Mouse (Mus musculus): ENCODE data around the gene Cuedc1. TPM values are rescaled to one million over a fixed set of nuclear protein-coding genes. Genes with fewer than 3 reads are reported as not detected.

The Cuedc1 gene
- total and polyA plus RNA-seq, 3 experiments, result 1.0 to 4.8 TPM; not detected in 1

- peaks cover 0 to 36% of the 10 kb centered on the region in 2 experiments; a peak in 2 of 4 replicates for H3K36me3 ChIP-seq (ENCODE audit: control insufficient read depth in 1 of 2, insufficient read depth in 2 of 2, low read length in 2 of 2)
- TF ChIP-seq SIN3A (IDR thresholded peaks at IDR 0.05; ENCODE audit: low read length), result no peak
- no peak for TF ChIP-seq MYB (IDR thresholded peaks at IDR 0.05; ENCODE audit: low read depth, low read length)
- H3K79me2 ChIP-seq (ENCODE audit: control insufficient read depth, insufficient read depth, low read length, poor library complexity), result no peaks in the 10 kb centered on the region
- no peaks in the 10 kb centered on the region for H3K27me3 ChIP-seq (ENCODE audit: control insufficient read depth in 1 of 2, insufficient read depth in 2 of 2, low read length in 2 of 2)
- no peak overlapping the region for H3K9ac ChIP-seq (ENCODE audit: control insufficient read depth, low read depth, low read length, poor library complexity, severe bottlenecking)
- DNase-seq (ENCODE audit: low read depth, low spot score), result no peak
- no peak overlapping the region for H3K27ac ChIP-seq (ENCODE audit: control insufficient read depth, low read depth, low read length)
- no peak overlapping the region for H3K4me3 ChIP-seq (ENCODE audit: control insufficient read depth in 1 of 2, insufficient read depth in 1 of 2, low read depth in 2 of 2, low read length in 2 of 2)
- H3K4me1 ChIP-seq (ENCODE audit: control insufficient read depth in 1 of 2, insufficient read depth in 2 of 2, low read length in 2 of 2), result peaks cover 20 to 44% of the 10 kb centered on the region in 2 experiments
- H3K9me3 ChIP-seq (replicated peaks; ENCODE audit: insufficient read depth, low read length), result no peaks in the 10 kb centered on the region
Observed at GRCm38 (mm10) chr11:88142362-88142761, 44.5 kb downstream of the Cuedc1 start.

GRCm38 (mm10) chr11:88144100-88144499 is 46.2 kb downstream of the Cuedc1 start:
- Histone ChIP-seq H3K9me3 (replicated peaks; ENCODE audit: insufficient read depth, low read length) (no peaks in the 10 kb centered on the region), H3K4me3 (ENCODE audit: control insufficient read depth in 1 of 2, insufficient read depth in 1 of 2, low read depth in 2 of 2, low read length in 2 of 2) (no peak overlapping the region), H3K4me1 (ENCODE audit: control insufficient read depth in 1 of 2, insufficient read depth in 2 of 2, low read length in 2 of 2) (peaks cover 24 to 56% of the 10 kb centered on the region in 2 experiments), H3K36me3 (ENCODE audit: control insufficient read depth in 1 of 2, insufficient read depth in 2 of 2, low read length in 2 of 2) (peaks cover 0 to 46% of the 10 kb centered on the region in 2 experiments; a peak in 2 of 4 replicates), H3K27me3 (ENCODE audit: control insufficient read depth in 1 of 2, insufficient read depth in 2 of 2, low read length in 2 of 2) (no peaks in the 10 kb centered on the region), H3K9ac (ENCODE audit: control insufficient read depth, low read depth, low read length, poor library complexity, severe bottlenecking) (no peak overlapping the region), H3K79me2 (ENCODE audit: control insufficient read depth, insufficient read depth, low read length, poor library complexity) (no peaks in the 10 kb centered on the region), H3K27ac (ENCODE audit: control insufficient read depth, low read depth, low read length) (no peak overlapping the region)
- TF ChIP-seq ZKSCAN1 (IDR thresholded peaks at IDR 0.05; ENCODE audit: low read depth, low read length), result no peak
- no peak for TF ChIP-seq POLR2A (IDR thresholded peaks at IDR 0.05; ENCODE audit: control insufficient read depth in 1 of 2, insufficient read depth in 1 of 2, low read depth in 1 of 2, low read length in 2 of 2, poor library complexity in 1 of 2)
- TF ChIP-seq USF1 (IDR thresholded peaks at IDR 0.05; ENCODE audit: low read depth, low read length), result no peak
- TF ChIP-seq E2F4 (IDR thresholded peaks at IDR 0.05; ENCODE audit: borderline replicate concordance, low read depth, low read length), result no peak
- TF ChIP-seq TAL1 (IDR thresholded peaks at IDR 0.05; ENCODE audit: low read length), result no peak
- no peak for TF ChIP-seq EP300 (IDR thresholded peaks at IDR 0.05; ENCODE audit: low read depth in 1 of 2, low read length in 2 of 2)
- TF ChIP-seq NRF1 (IDR thresholded peaks at IDR 0.05; ENCODE audit: insufficient read depth, low read depth, low read length, poor library complexity, severe bottlenecking), result no peak
- no peak for TF ChIP-seq ZMIZ1 (IDR thresholded peaks at IDR 0.05; ENCODE audit: low read depth, low read length)
- TF ChIP-seq ZC3H11A (IDR thresholded peaks at IDR 0.05; ENCODE audit: low read depth, low read length), result no peak
- TF ChIP-seq MXI1 (IDR thresholded peaks at IDR 0.05; ENCODE audit: low read depth, low read length), result no peak
- TF ChIP-seq TCF12 (IDR thresholded peaks at IDR 0.05; ENCODE audit: low read depth, low read length), result no peak
- TF ChIP-seq MAFK (IDR thresholded peaks at IDR 0.05; ENCODE audit: borderline replicate concordance, low read depth, low read length), result no peak
- no peak for TF ChIP-seq CTCF (IDR thresholded peaks at IDR 0.05 in 2 of 3, conservative IDR thresholded peaks at IDR 0.05 in 1 of 3; ENCODE audit: control insufficient read depth in 1 of 3, insufficient read depth in 1 of 3, low read depth in 2 of 3, low read length in 3 of 3, poor library complexity in 1 of 3, severe bottlenecking in 1 of 3)
- TF ChIP-seq ZNF384 (IDR thresholded peaks at IDR 0.05; ENCODE audit: low read depth, low read length), result no peak
- no peak for TF ChIP-seq JUND (IDR thresholded peaks at IDR 0.05; ENCODE audit: low read depth, low read length)
- no peak for TF ChIP-seq RAD21 (IDR thresholded peaks at IDR 0.05; ENCODE audit: low read depth, low read length)
- no peak for TF ChIP-seq HCFC1 (IDR thresholded peaks at IDR 0.05; ENCODE audit: low read depth, low read length)
- no peak for TF ChIP-seq ETS1 (IDR thresholded peaks at IDR 0.05; ENCODE audit: low read depth, low read length)
- no peak for TF ChIP-seq MAZ (IDR thresholded peaks at IDR 0.05; ENCODE audit: low read depth, low read length)
- TF ChIP-seq KAT2A (conservative IDR thresholded peaks at IDR 0.05; ENCODE audit: low read depth, low read length), result no peak
- DNase-seq (ENCODE audit: low read depth, low spot score), result no peak

Measured in MEL (cell line).